Mouse (Mus musculus): ENCODE measurements around the gene Fam180a.
"Not testable (repeated sequence)": the region's sequence is repeated elsewhere in the genome, so short reads cannot be mapped to it uniquely, and the experiment has no call there.

Fam180a gene

GRCm38 (mm10) chr6:35326111-35326515 is at the start of gene Fam180a:
Gene Fam180a, minus strand, starts transcription at chr6:35326141.
- peak; percentile 52 to 54 for DNase-seq

- DNase-seq = no peak
Observed at GRCm38 (mm10) chr6:35374052-35374451, 48.1 kb upstream of the Fam180a start.

GRCm38 (mm10) chr6:35370356-35370755 is 44.4 kb upstream of the Fam180a start:
- DNase-seq = no peak

- DNase-seq = not testable (repeated sequence)
Observed at GRCm38 (mm10) chr6:35369578-35370282, 43.8 kb upstream of the Fam180a start.

- peak in 1 of 2 experiments; percentile 6 for DNase-seq
Observed at GRCm38 (mm10) chr6:35362596-35362995, 36.7 kb upstream of the Fam180a start.

GRCm38 (mm10) chr6:35355320-35355719 is 29.4 kb upstream of the Fam180a start:
- no peak for DNase-seq

GRCm38 (mm10) chr6:35354622-35354998 is 28.7 kb upstream of the Fam180a start:
- DNase-seq = no peak

- DNase-seq = no peak
Observed at GRCm38 (mm10) chr6:35353846-35354621, 28.1 kb upstream of the Fam180a start.

- no peak for DNase-seq
Observed at GRCm38 (mm10) chr6:35353416-35353815, 27.5 kb upstream of the Fam180a start.

- DNase-seq = no peak
Observed at GRCm38 (mm10) chr6:35352867-35353266, 26.9 kb upstream of the Fam180a start.

- no peak for DNase-seq
Observed at GRCm38 (mm10) chr6:35351826-35352225, 25.9 kb upstream of the Fam180a start.

- peak; percentile 31 to 47 for DNase-seq
Observed at GRCm38 (mm10) chr6:35349784-35350183, 23.8 kb upstream of the Fam180a start.

GRCm38 (mm10) chr6:35338640-35339039 is 12.7 kb upstream of the Fam180a start:
- DNase-seq = no peak

GRCm38 (mm10) chr6:35337836-35338235 is 11.9 kb upstream of the Fam180a start:
- no peak for DNase-seq

GRCm38 (mm10) chr6:35335452-35335851 is 9.5 kb upstream of the Fam180a start:
- no peak for DNase-seq

- no peak for DNase-seq
Observed at GRCm38 (mm10) chr6:35334278-35334677, 8.3 kb upstream of the Fam180a start.

GRCm38 (mm10) chr6:35333632-35334031 is 7.7 kb upstream of the Fam180a start:
- DNase-seq = no peak

GRCm38 (mm10) chr6:35330834-35331233 is 4.9 kb upstream of the Fam180a start:
- DNase-seq = no peak

- no peak for DNase-seq
Observed at GRCm38 (mm10) chr6:35329956-35330355, 4.0 kb upstream of the Fam180a start.

- DNase-seq = no peak
Observed at GRCm38 (mm10) chr6:35324306-35324705, 1.6 kb downstream of the Fam180a start.

- DNase-seq = no peak
Observed at GRCm38 (mm10) chr6:35323046-35323445, 2.9 kb downstream of the Fam180a start.

- no peak for DNase-seq
Observed at GRCm38 (mm10) chr6:35321105-35321504, 4.8 kb downstream of the Fam180a start.

GRCm38 (mm10) chr6:35319850-35320249 is 6.1 kb downstream of the Fam180a start:
- no peak for DNase-seq

- no peak for DNase-seq
Observed at GRCm38 (mm10) chr6:35313520-35313919, 12.4 kb downstream of the Fam180a start.
